9 mouse cellular contexts compared by ENCODE assay signal in the genomic region with DNA sequence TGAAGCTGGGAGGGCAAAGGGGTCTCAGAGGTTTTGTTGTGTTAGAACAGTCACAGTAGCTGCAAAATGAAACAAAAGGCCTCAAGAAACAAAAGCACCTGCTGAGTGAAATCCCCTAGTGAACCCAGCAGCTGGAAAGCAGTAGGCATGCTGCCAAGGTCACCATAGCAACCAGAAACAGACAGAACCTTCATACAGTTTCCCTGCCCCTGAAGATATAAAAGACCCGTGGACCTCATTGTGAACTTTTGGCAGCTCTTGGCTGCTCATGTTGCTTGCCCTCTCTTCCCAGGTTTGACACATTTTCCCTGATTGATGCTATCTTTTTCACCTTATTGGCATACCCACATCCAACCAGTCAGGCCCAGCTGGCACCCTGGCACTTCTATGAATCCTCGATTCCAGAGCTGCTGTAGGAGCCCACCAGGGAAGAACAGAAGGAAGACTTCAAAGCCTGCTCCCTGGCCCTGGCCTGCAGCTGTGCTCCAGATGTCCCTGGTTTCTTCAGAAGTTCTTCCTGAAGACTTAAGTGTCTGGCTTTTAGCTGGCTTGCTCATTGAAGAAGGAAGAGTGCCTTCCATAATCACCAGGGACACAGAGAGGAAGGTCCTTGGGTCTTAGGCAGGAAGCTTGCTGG. TPM values are rescaled to one million over a fixed set of nuclear protein-coding genes. Genes with fewer than 3 reads are reported as not detected.
DNase-seq lines count a peak whose midpoint lies in the region; ATAC-seq and TF ChIP-seq lines count a peak whose summit lies in the region.
"Had no signal": no experiment of that assay in that cellular context is flagged by ENCODE, and none has a peak within 500 bp of the region (broad histone marks: within the 10 kb centered on the region; RNA-seq: fewer than 3 reads in every experiment).

No protein-coding gene starts in this region.

- no peaks in the 10 kb centered on the region for H3K36me3 ChIP-seq in forebrain, postnatal 0 days (ENCODE audit: insufficient read depth)
- no peaks in the 10 kb centered on the region for H3K36me3 ChIP-seq in kidney, embryonic 16.5 days (ENCODE audit: insufficient read depth, low read length)
- no peaks in the 10 kb centered on the region for H3K36me3 ChIP-seq in midbrain, embryonic 14.5 days (ENCODE audit: control insufficient read depth, insufficient read depth, low read length)

- H3K4me1 ChIP-seq in forebrain, postnatal 0 days (ENCODE audit: insufficient read depth), result peaks cover 10% of the 10 kb centered on the region; the same call in 1 of the 2 replicates
- H3K4me1 ChIP-seq in kidney, embryonic 16.5 days (ENCODE audit: insufficient read depth, low read length), result peaks cover 3% of the 10 kb centered on the region
- peaks cover 13% of the 10 kb centered on the region for H3K4me1 ChIP-seq in midbrain, embryonic 14.5 days (ENCODE audit: control insufficient read depth, insufficient read depth, low read length)

- H3K9ac ChIP-seq in forebrain, postnatal 0 days, result no peak overlapping the region
- no peak overlapping the region for H3K9ac ChIP-seq in kidney, embryonic 16.5 days (replicated peaks; ENCODE audit: low read length)
- H3K9ac ChIP-seq in midbrain, embryonic 14.5 days (replicated peaks; ENCODE audit: low read length), result no peak overlapping the region

- TF ChIP-seq CTCF in forebrain, postnatal 0 days (IDR thresholded peaks at IDR 0.05; ENCODE audit: low read depth), result no peak

- DNase-seq in left cerebral cortex, postnatal 10 days (ENCODE audit: extremely low spot score in 1 of 2, low spot score in 2 of 2), result peak; percentile 55 to 82
- DNase-seq in left cerebral cortex, postnatal 25 days (ENCODE audit: low spot score in 2 of 2), result no peak
- DNase-seq in adrenal gland, adult 2 months, result peak; percentile 65
- DNase-seq in forebrain, postnatal 0 days, result peak; percentile 79
- DNase-seq in midbrain, embryonic 14.5 days, result peak; percentile 81
- DNase-seq in thymus, postnatal 36 days, result peak; percentile 50 to 63
- DNase-seq in cerebellum, postnatal 36 days, result no peak

- no peaks in the 10 kb centered on the region for H3K9me3 ChIP-seq in forebrain, postnatal 0 days (ENCODE audit: low read length)
- H3K9me3 ChIP-seq in kidney, embryonic 16.5 days (ENCODE audit: low read length), result no peaks in the 10 kb centered on the region
- no peaks in the 10 kb centered on the region for H3K9me3 ChIP-seq in midbrain, embryonic 14.5 days (ENCODE audit: control insufficient read depth, low read length)

- H3K4me2 ChIP-seq in forebrain, postnatal 0 days (ENCODE audit: low read depth), result no peak overlapping the region
- H3K4me2 ChIP-seq in kidney, embryonic 16.5 days (replicated peaks; ENCODE audit: low read depth, low read length), result no peak overlapping the region
- no peak overlapping the region for H3K4me2 ChIP-seq in midbrain, embryonic 14.5 days (ENCODE audit: low read length)

- H3K27me3 ChIP-seq in forebrain, postnatal 0 days (ENCODE audit: insufficient read depth, low read length), result no peaks in the 10 kb centered on the region
- no peaks in the 10 kb centered on the region for H3K27me3 ChIP-seq in kidney, embryonic 16.5 days (ENCODE audit: insufficient read depth, low read length)
- no peaks in the 10 kb centered on the region for H3K27me3 ChIP-seq in midbrain, embryonic 14.5 days (ENCODE audit: control insufficient read depth, insufficient read depth, low read length)

- intact Hi-C loops in left cerebral cortex, postnatal 10 days (cut with DNase I), result no loop called here
- intact Hi-C loops in left cerebral cortex, postnatal 25 days (cut with DNase I), result no loop called here

- no peak overlapping the region for H3K4me3 ChIP-seq in forebrain, postnatal 0 days (ENCODE audit: low read depth, low read length)
- no peak overlapping the region for H3K4me3 ChIP-seq in kidney, embryonic 16.5 days (ENCODE audit: low read length)
- no peak overlapping the region for H3K4me3 ChIP-seq in midbrain, embryonic 14.5 days (replicated peaks; ENCODE audit: low read depth, low read length)

- H3K27ac ChIP-seq in forebrain, postnatal 0 days (ENCODE audit: low read depth, low read length), result no peak overlapping the region
- no peak overlapping the region for H3K27ac ChIP-seq in kidney, embryonic 16.5 days (ENCODE audit: low read length)
- H3K27ac ChIP-seq in midbrain, embryonic 14.5 days (replicated peaks; ENCODE audit: low read depth, low read length), result peak overlapping the region; percentile 52; the same call in 1 of the 2 replicates

- ATAC-seq in forebrain, postnatal 0 days, result peak; percentile 76
- peak; percentile 33; the same call in 1 of the 2 replicates for ATAC-seq in kidney, embryonic 16.5 days (ENCODE audit: low FRiP score, low TSS enrichment)
- ATAC-seq in midbrain, embryonic 14.5 days (ENCODE audit: low FRiP score, low TSS enrichment), result peak; percentile 76; the same call in 1 of the 2 replicates

- 2% methylated on average over 2 of the region's 2 CpGs for WGBS in forebrain, postnatal 0 days
- 23% methylated on average over 2 of the region's 2 CpGs for WGBS in kidney, embryonic 16.5 days
- WGBS in midbrain, embryonic 14.5 days, result 6% methylated on average over 2 of the region's 2 CpGs

RNA-seq across cellular contexts. Expression of gene S100a6, which starts 10.9 kb away (rescaled TPM):
- total RNA-seq in left cerebral cortex, postnatal 10 days (2021), result 10 to 100 TPM; 24.2 to 31.1 TPM
- total RNA-seq in left cerebral cortex, postnatal 25 days (2021), result 10 to 100 TPM; 24.6 to 31.1 TPM
- 100 to 1,000 TPM in 1 of 2 experiments, 10 to 100 TPM in 1; 29.3 to 101 TPM for total RNA-seq in adrenal gland, adult 2 months (2021)
- 43.4 and 55.2 TPM in 2 replicates for polyA plus RNA-seq in adrenal gland, adult 2 months (2012; rRNA removed)
- 17.9 and 18.1 TPM in 2 replicates for total RNA-seq in forebrain, postnatal 0 days (2014; rRNA removed)
- 34.9 and 40.7 TPM in 2 replicates for polyA plus RNA-seq in forebrain, postnatal 0 days (2015; fragmentation: Nextera tagmentation; extraction: Ambion mirVana)
- polyA plus RNA-seq in kidney, embryonic 16.5 days (2015; fragmentation: Nextera tagmentation; extraction: Ambion mirVana), result 173 and 181 TPM in 2 replicates
- polyA plus RNA-seq in midbrain, embryonic 14.5 days (2014; fragmentation: Nextera tagmentation; extraction: Ambion mirVana), result 4.6 and 32.0 TPM in 2 replicates

RNA-seq across cellular contexts. Expression of gene S100a5, which starts 15.2 kb away (rescaled TPM):
- total RNA-seq in left cerebral cortex, postnatal 10 days (2021), result not detected
- not detected for total RNA-seq in left cerebral cortex, postnatal 25 days (2021)
- not detected for total RNA-seq in adrenal gland, adult 2 months (2021)
- polyA plus RNA-seq in adrenal gland, adult 2 months (2012; rRNA removed), result not detected in 2 replicates
- not detected in 2 replicates for total RNA-seq in forebrain, postnatal 0 days (2014; rRNA removed)
- polyA plus RNA-seq in forebrain, postnatal 0 days (2015; fragmentation: Nextera tagmentation; extraction: Ambion mirVana), result 0.79 TPM in 1 of 2 replicates, not detected in the other
- 0.45 and 0.99 TPM in 2 replicates for polyA plus RNA-seq in kidney, embryonic 16.5 days (2015; fragmentation: Nextera tagmentation; extraction: Ambion mirVana)
- not detected in 2 replicates for polyA plus RNA-seq in midbrain, embryonic 14.5 days (2014; fragmentation: Nextera tagmentation; extraction: Ambion mirVana)
- polyA plus RNA-seq: small intestine, adult 2 months had no signal

RNA-seq across cellular contexts. Expression of gene S100a4, which starts 20.0 kb away (rescaled TPM):
- 1 to 10 TPM; 7.1 to 8.1 TPM for total RNA-seq in left cerebral cortex, postnatal 10 days (2021)
- total RNA-seq in left cerebral cortex, postnatal 25 days (2021), result 1 to 10 TPM; 3.6 to 7.5 TPM
- total RNA-seq in adrenal gland, adult 2 months (2021), result 10 to 100 TPM in 1 of 2 experiments, 1 to 10 TPM in 1; 3.1 to 20.7 TPM
- 0.88 and 1.0 TPM in 2 replicates for polyA plus RNA-seq in adrenal gland, adult 2 months (2012; rRNA removed)
- 2.8 and 5.9 TPM in 2 replicates for total RNA-seq in forebrain, postnatal 0 days (2014; rRNA removed)
- polyA plus RNA-seq in forebrain, postnatal 0 days (2015; fragmentation: Nextera tagmentation; extraction: Ambion mirVana), result 2.1 and 2.4 TPM in 2 replicates
- polyA plus RNA-seq in kidney, embryonic 16.5 days (2015; fragmentation: Nextera tagmentation; extraction: Ambion mirVana), result 3.6 and 5.5 TPM in 2 replicates
- 1.5 TPM in 1 of 2 replicates, not detected in the other for polyA plus RNA-seq in midbrain, embryonic 14.5 days (2014; fragmentation: Nextera tagmentation; extraction: Ambion mirVana)

RNA-seq across cellular contexts. Expression of gene Gm42674, which starts 21.8 kb away (rescaled TPM):
- not detected for total RNA-seq in left cerebral cortex, postnatal 10 days (2021)
- not detected for total RNA-seq in left cerebral cortex, postnatal 25 days (2021)
- not detected for total RNA-seq in adrenal gland, adult 2 months (2021)
- polyA plus RNA-seq in adrenal gland, adult 2 months (2012; rRNA removed), result not detected in 2 replicates
- total RNA-seq in forebrain, postnatal 0 days (2014; rRNA removed), result not detected in 2 replicates
- not detected in 2 replicates for polyA plus RNA-seq in forebrain, postnatal 0 days (2015; fragmentation: Nextera tagmentation; extraction: Ambion mirVana)
- not detected in 2 replicates for polyA plus RNA-seq in kidney, embryonic 16.5 days (2015; fragmentation: Nextera tagmentation; extraction: Ambion mirVana)
- polyA plus RNA-seq in midbrain, embryonic 14.5 days (2014; fragmentation: Nextera tagmentation; extraction: Ambion mirVana), result not detected in 2 replicates
- polyA plus RNA-seq: small intestine, adult 2 months had no signal

RNA-seq across cellular contexts. Expression of gene S100a7a, which starts 30.3 kb away (rescaled TPM):
- total RNA-seq in left cerebral cortex, postnatal 10 days (2021), result 1 to 10 TPM in 1 of 2 experiments, under 1 TPM in 1; 0.71 to 2.1 TPM
- total RNA-seq in left cerebral cortex, postnatal 25 days (2021), result under 1 TPM; 0.69 to 0.94 TPM
- total RNA-seq in adrenal gland, adult 2 months (2021), result under 1 TPM; 0.43 to 0.45 TPM
- polyA plus RNA-seq in adrenal gland, adult 2 months (2012; rRNA removed), result 0.12 and 0.21 TPM in 2 replicates
- 0.19 and 0.23 TPM in 2 replicates for total RNA-seq in forebrain, postnatal 0 days (2014; rRNA removed)
- not detected in 2 replicates for polyA plus RNA-seq in forebrain, postnatal 0 days (2015; fragmentation: Nextera tagmentation; extraction: Ambion mirVana)
- polyA plus RNA-seq in kidney, embryonic 16.5 days (2015; fragmentation: Nextera tagmentation; extraction: Ambion mirVana), result 0.12 and 0.36 TPM in 2 replicates
- polyA plus RNA-seq in midbrain, embryonic 14.5 days (2014; fragmentation: Nextera tagmentation; extraction: Ambion mirVana), result not detected in 2 replicates

Comparison
In these comparisons a context has a peak if more than half of its experiments do, and no peak if none do; other contexts are left out.
1. DNase-seq: peak in left cerebral cortex, postnatal 10 days (2 of 2), adrenal gland, adult 2 months (single experiment), forebrain, postnatal 0 days (single experiment), midbrain, embryonic 14.5 days (single experiment) and thymus, postnatal 36 days (2 of 2); none in left cerebral cortex, postnatal 25 days (0 of 2) and cerebellum, postnatal 36 days (0 of 2).
2. Peak in every context shown above with its lines, with median percentiles within 50 percentile points of each other: ATAC-seq.